Mouse (Mus musculus): ENCODE measurements at regions not wholly inside any gene's neighbourhood (a gene's known extent, or its start where the extent isn't known, plus 50 kb on each side); places are given as distances from the start of the nearest gene placed in this dataset.

DNA sequence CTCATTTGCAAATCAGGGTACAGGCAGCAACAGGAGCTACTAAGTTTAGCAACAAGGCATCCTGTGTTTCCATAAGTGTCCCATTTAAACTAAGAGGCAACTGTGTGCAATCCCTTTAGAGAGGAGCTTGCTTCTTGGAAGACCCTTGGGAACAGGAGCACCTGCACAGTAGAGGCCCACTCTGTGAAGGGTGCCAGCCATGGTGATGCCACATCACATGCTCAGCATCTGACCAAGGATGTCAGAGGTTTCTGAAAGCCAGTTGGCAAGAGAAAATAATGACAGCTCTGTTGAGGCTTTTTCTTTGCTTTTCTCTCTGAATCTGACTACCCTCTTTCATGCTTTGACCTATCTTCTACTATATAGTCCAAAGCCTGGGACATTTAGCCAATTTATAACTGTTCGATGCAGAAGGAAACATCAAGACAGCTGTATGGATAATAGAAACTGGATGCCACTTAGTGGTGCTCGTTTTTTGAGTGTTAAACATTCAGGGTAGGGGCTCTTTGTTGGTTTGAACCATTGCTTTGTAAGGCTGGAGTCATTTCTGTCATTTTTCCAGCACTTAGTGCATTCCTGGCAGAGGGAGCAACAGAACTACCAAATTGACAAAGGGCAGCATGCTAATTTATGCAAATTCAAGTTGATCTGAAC is 193.9 kb downstream of the Hdgfl1 start:
- no peak for TF ChIP-seq POLR2A (IDR thresholded peaks at IDR 0.05; ENCODE audit: insufficient read depth, low read length)
- TF ChIP-seq CTCF (IDR thresholded peaks at IDR 0.05; ENCODE audit: low read depth, low read length), result no peak
- no peak for TF ChIP-seq EP300 (IDR thresholded peaks at IDR 0.05; ENCODE audit: insufficient read depth, low read depth, low read length)

Data from ES-Bruce4 (cell line).